Mouse (Mus musculus): ENCODE results near the gene Galnt14. TPM values are rescaled to one million over a fixed set of nuclear protein-coding genes. Genes with fewer than 3 reads are reported as not detected.

Galnt14 gene
- total and polyA plus RNA-seq, 2 experiments from 2014 or later, result 16.8 to 17.8 TPM

- no peaks in the 10 kb centered on the region for H3K27me3 ChIP-seq (ENCODE audit: insufficient read depth, low read length)
These were observed 83.3 kb downstream of the Galnt14 start for GRCm38 (mm10) chr17:73626912-73627311.

GRCm38 (mm10) chr17:73620049-73620448 lies 90.2 kb downstream of the Galnt14 start:
- 94% methylated on average over 4 of the region's 4 CpGs for WGBS
- no peaks in the 10 kb centered on the region for H3K27me3 ChIP-seq (ENCODE audit: insufficient read depth, low read length)
- DNase-seq (no peak), ATAC-seq (no peak)
- no peak overlapping the region for H3K4me3 ChIP-seq (ENCODE audit: low read depth, low read length)
- H3K9me3 ChIP-seq (ENCODE audit: low read length), result no peaks in the 10 kb centered on the region
- no peaks in the 10 kb centered on the region for H3K4me1 ChIP-seq (ENCODE audit: insufficient read depth)
- H3K36me3 ChIP-seq (ENCODE audit: insufficient read depth), result no peaks in the 10 kb centered on the region
- no peak overlapping the region for H3K27ac ChIP-seq (ENCODE audit: low read depth, low read length)
- no peak for TF ChIP-seq CTCF (IDR thresholded peaks at IDR 0.05; ENCODE audit: low read depth)
- no peak overlapping the region for H3K4me2 ChIP-seq (ENCODE audit: low read depth)
- no peak overlapping the region for H3K9ac ChIP-seq

More at GRCm38 (mm10) chr17:73626912-73627311, 83.3 kb downstream of the Galnt14 start:
- DNase-seq, result peak; percentile 25
- H3K4me3 ChIP-seq (ENCODE audit: low read depth, low read length), result no peak overlapping the region
- H3K4me2 ChIP-seq (ENCODE audit: low read depth), result no peak overlapping the region
- ATAC-seq, result no peak
- H3K4me1 ChIP-seq (ENCODE audit: insufficient read depth), result 0 out of 2 replicates have a peak, but pooled peaks cover 4% of the 10 kb centered on the region
- H3K9ac ChIP-seq, result no peak overlapping the region
- 61% methylated on average over 4 of the region's 4 CpGs for WGBS
- no peaks in the 10 kb centered on the region for H3K36me3 ChIP-seq (ENCODE audit: insufficient read depth)
- no peak for TF ChIP-seq CTCF (IDR thresholded peaks at IDR 0.05; ENCODE audit: low read depth)
- no peak overlapping the region for H3K27ac ChIP-seq (ENCODE audit: low read depth, low read length)
- H3K9me3 ChIP-seq (ENCODE audit: low read length), result no peaks in the 10 kb centered on the region

- Histone ChIP-seq H3K9me3 (ENCODE audit: low read length) (no peaks in the 10 kb centered on the region), H3K36me3 (ENCODE audit: insufficient read depth) (no peaks in the 10 kb centered on the region), H3K9ac (no peak overlapping the region), H3K4me2 (ENCODE audit: low read depth) (no peak overlapping the region), H3K27ac (ENCODE audit: low read depth, low read length) (no peak overlapping the region), H3K4me3 (ENCODE audit: low read depth, low read length) (no peak overlapping the region), H3K4me1 (ENCODE audit: insufficient read depth) (no peaks in the 10 kb centered on the region), H3K27me3 (ENCODE audit: insufficient read depth, low read length) (no peaks in the 10 kb centered on the region)
- ATAC-seq, result no peak
- no peak for DNase-seq
- TF ChIP-seq CTCF (IDR thresholded peaks at IDR 0.05; ENCODE audit: low read depth), result no peak
- WGBS, result 65% methylated on average over 5 of the region's 5 CpGs
These were observed 107.4 kb downstream of the Galnt14 start for GRCm38 (mm10) chr17:73602552-73603478.

GRCm38 (mm10) chr17:73599923-73600322 lies 110.3 kb downstream of the Galnt14 start:
- 78% methylated on average over 6 of the region's 6 CpGs for WGBS
- Histone ChIP-seq H3K9me3 (ENCODE audit: low read length) (no peaks in the 10 kb centered on the region), H3K36me3 (ENCODE audit: insufficient read depth) (no peaks in the 10 kb centered on the region), H3K27ac (ENCODE audit: low read depth, low read length) (no peak overlapping the region), H3K9ac (no peak overlapping the region), H3K27me3 (ENCODE audit: insufficient read depth, low read length) (no peaks in the 10 kb centered on the region), H3K4me3 (ENCODE audit: low read depth, low read length) (no peak overlapping the region), H3K4me1 (ENCODE audit: insufficient read depth) (no peaks in the 10 kb centered on the region), H3K4me2 (ENCODE audit: low read depth) (no peak overlapping the region)
- DNase-seq (no peak), ATAC-seq (no peak)
- no peak for TF ChIP-seq CTCF (IDR thresholded peaks at IDR 0.05; ENCODE audit: low read depth)

GRCm38 (mm10) chr17:73592081-73592480 lies 118.2 kb downstream of the Galnt14 start:
- no peaks in the 10 kb centered on the region for H3K36me3 ChIP-seq (ENCODE audit: insufficient read depth)
- H3K9ac ChIP-seq, result no peak overlapping the region
- no peak overlapping the region for H3K27ac ChIP-seq (ENCODE audit: low read depth, low read length)
- H3K4me2 ChIP-seq (ENCODE audit: low read depth), result no peak overlapping the region
- DNase-seq (no peak), ATAC-seq (no peak)
- no peak overlapping the region for H3K4me3 ChIP-seq (ENCODE audit: low read depth, low read length)
- WGBS, result 67% methylated on average over 2 of the region's 2 CpGs
- no peaks in the 10 kb centered on the region for H3K27me3 ChIP-seq (ENCODE audit: insufficient read depth, low read length)
- H3K9me3 ChIP-seq (ENCODE audit: low read length), result no peaks in the 10 kb centered on the region
- no peaks in the 10 kb centered on the region for H3K4me1 ChIP-seq (ENCODE audit: insufficient read depth)
- no peak for TF ChIP-seq CTCF (IDR thresholded peaks at IDR 0.05; ENCODE audit: low read depth)

- Histone ChIP-seq H3K4me3 (ENCODE audit: low read depth, low read length) (no peak overlapping the region), H3K4me2 (ENCODE audit: low read depth) (no peak overlapping the region)
- ATAC-seq, result peak; percentile 42; the same call in 1 of the 2 replicates
These were observed 122.7 kb downstream of the Galnt14 start for GRCm38 (mm10) chr17:73587573-73587972.

GRCm38 (mm10) chr17:73574186-73574585 lies 136.1 kb downstream of the Galnt14 start:
- DNase-seq (no peak), ATAC-seq (no peak)
- Histone ChIP-seq H3K4me3 (ENCODE audit: low read depth, low read length) (no peak overlapping the region), H3K9ac (no peak overlapping the region), H3K9me3 (ENCODE audit: low read length) (no peaks in the 10 kb centered on the region), H3K36me3 (ENCODE audit: insufficient read depth) (no peaks in the 10 kb centered on the region), H3K4me2 (ENCODE audit: low read depth) (no peak overlapping the region), H3K27ac (ENCODE audit: low read depth, low read length) (no peak overlapping the region), H3K4me1 (ENCODE audit: insufficient read depth) (no peaks in the 10 kb centered on the region), H3K27me3 (ENCODE audit: insufficient read depth, low read length) (no peaks in the 10 kb centered on the region)
- 63% methylated on average over 1 of the region's 1 CpGs for WGBS
- no peak for TF ChIP-seq CTCF (IDR thresholded peaks at IDR 0.05; ENCODE audit: low read depth)

More at GRCm38 (mm10) chr17:73587573-73587972, 122.7 kb downstream of the Galnt14 start:
- no peaks in the 10 kb centered on the region for H3K27me3 ChIP-seq (ENCODE audit: insufficient read depth, low read length)
- H3K36me3 ChIP-seq (ENCODE audit: insufficient read depth), result no peaks in the 10 kb centered on the region
- H3K9me3 ChIP-seq (ENCODE audit: low read length), result no peaks in the 10 kb centered on the region
- no peak overlapping the region for H3K9ac ChIP-seq
- TF ChIP-seq CTCF (IDR thresholded peaks at IDR 0.05; ENCODE audit: low read depth), result no peak
- WGBS, result 50% methylated on average over 6 of the region's 6 CpGs
- no peak overlapping the region for H3K27ac ChIP-seq (ENCODE audit: low read depth, low read length)
- DNase-seq, result no peak
- no peaks in the 10 kb centered on the region for H3K4me1 ChIP-seq (ENCODE audit: insufficient read depth)

All from forebrain, postnatal 0 days (tissue).